Mouse (Mus musculus): Measurements from ENCODE around the gene Rfk.

Rfk gene

DNA sequence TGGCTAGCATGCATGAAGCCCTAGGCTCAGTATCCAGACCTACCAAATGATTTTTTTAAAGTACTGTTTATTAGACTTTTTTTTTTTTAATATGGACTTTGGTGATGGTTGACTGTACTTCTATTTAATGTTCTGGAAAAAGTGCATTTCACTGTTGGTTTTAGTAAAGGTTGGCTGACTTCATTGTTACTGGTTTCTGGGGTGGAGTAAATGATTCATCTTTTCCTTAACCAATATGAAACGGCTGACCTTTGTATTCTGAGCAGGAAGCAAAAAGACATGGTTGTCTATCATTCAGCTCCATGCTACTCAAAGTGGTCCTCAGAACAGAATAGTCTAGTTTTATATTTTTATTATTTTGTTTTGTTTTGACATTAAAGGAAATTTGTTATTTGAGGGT is 8.4 kb upstream of the Rfk start:
- no peak for DNase-seq

DNA sequence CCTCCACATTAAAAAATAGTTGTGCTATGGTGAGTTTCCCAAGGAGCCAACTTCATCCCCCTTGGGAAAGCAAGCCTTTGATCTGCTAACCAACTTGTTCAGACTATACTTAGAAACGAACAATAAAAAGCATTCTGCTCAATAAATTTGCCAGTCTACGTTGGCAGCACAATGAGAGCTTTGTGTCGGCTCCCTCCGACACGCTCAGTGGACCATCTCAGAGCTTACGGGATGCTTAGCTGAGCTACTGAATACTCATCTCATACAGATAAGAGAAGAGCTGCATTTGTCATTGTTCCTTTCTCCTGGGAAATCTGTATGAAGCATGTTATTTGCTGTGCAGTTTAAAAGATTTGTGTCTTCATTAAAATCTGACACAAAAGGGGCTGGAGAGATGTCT is 7.4 kb upstream of the Rfk start:
- no peak for DNase-seq

DNA sequence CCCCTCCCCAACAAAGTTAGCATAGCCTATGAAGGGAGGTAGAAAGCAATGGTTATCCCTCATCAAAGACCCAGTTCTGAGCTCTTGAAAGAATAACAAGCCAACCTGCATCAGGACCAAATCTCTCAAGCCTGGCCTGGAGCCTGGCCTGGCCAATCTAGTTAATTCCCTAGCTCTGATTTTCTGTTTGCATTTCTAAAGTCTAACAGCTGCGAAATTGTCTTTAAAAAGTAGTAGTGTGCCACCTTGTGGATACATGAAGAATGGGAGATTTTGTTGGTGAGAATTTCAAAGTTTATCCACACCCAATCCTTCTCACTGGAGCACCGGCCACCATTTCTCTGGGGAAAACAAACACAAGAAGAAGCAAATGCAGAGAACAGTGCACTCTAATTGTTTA is 5.4 kb upstream of the Rfk start:
- DNase-seq = no peak

DNA sequence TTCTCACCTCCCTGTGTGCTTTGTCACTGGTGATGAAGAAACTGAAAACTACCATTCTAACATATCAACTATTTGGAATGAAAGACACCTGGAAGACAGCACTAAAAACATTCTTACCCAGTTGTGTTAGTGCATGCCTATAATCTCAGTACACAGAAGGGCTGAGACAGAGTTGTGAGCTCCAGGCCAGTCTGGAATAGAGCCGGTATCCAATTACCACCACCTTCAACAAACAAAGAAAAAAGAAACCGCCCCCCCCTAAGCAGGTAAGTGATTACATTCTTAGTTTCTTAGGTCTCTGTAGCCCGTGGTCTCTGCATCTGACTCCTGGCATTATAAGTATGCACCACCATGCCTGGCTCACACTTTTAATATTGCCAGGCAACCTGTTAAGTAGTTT is 977 bp upstream of the Rfk start:
- no peak for DNase-seq

DNA sequence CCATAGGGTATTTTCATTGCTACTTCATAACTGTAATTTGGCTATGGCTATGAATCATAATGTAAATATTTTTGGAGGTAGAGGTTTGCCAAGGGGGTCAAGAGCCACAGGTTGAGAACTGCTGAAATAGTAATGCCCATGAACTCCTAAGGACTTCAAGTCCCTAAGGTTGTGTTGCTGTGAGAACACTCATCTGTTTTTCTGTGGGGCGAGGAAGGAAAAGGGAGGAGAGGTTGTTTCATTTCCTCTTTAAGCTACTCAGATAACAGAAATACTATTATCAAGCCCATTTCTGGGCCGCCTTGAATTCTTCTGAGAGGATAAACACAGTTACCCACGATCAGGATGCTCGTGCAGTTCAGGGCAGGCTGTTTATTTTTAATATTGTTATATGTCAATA is 3.0 kb downstream of the Rfk start:
- peak; percentile 11 for DNase-seq

DNA sequence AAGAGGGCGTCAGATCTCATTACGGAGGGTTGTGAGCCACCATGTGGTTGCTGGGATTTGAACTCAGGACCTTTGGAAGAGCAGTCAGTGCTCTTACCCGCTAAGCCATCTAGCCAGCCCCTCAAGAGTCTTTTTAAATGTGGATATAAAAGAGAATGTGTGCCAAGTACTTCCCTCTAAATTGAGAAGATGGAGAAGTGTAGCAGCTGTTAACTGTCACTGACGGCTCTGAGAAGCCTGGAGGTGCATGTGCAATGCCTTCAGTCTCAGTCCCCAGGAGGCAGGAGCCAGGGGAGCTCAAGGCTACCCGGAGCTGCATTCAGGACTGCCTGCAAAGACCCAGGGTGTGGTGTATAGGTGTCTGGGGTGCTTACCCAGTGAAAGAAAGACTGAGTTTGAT is 4.1 kb downstream of the Rfk start:
- DNase-seq = peak; percentile 49

DNA sequence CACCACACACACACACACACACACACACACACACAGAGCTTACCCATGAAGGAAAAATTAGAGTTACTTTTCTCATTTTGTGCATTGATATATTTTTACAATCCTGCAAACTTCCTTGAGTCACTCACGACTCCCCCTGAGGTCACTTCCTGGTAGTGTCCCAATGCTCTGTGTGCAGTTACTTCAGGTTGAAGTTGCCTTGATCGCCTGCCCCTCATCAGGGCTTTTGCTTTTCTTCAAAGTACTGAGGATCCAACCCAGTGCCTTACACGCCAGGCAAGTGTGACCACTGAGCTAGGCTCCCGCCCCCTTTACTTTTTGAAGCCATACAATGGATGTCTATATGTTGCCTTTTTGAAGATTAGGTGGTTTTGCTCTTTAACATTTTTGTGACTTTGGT is 6.1 kb downstream of the Rfk start:
- no peak for DNase-seq

DNA sequence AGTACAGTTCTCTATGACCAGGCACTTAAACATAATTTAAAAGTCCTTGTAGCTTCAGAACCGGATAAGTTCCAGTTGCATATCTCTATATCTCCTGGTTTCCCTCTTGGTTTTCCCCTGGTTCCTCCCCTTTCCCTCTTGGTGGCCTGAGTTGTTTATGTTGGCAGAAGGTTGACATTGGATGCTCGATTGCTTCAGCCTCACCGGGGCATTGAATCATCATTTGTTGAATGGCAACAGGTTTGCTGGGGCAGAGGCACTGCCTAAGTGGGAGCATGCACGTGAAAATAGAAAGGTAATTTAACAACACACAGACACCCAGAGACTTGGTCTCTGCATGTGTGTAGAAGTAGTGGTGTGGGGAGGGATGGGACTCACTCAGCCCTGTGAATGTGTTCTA is 6.7 kb downstream of the Rfk start:
- no peak for DNase-seq

DNA sequence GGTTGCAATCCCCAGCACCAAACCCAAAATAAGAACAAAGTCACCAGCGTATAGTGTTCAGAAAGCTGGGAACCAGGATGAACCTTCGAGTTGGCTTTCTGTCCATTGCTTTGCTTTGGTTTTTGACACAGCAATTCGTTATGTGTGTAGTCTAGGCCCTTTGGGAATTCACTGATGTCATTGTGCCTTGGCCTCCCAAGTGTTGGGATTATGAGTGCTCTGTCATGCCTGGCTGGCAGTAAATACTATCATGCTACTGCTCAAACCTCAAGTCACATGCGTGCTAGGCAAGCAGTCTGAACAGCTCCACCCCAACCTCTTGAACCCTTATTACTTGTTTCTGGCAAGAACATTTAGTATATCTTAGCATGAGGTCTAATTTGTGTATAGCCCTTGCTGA is 9.3 kb downstream of the Rfk start:
- DNase-seq = no peak

DNA sequence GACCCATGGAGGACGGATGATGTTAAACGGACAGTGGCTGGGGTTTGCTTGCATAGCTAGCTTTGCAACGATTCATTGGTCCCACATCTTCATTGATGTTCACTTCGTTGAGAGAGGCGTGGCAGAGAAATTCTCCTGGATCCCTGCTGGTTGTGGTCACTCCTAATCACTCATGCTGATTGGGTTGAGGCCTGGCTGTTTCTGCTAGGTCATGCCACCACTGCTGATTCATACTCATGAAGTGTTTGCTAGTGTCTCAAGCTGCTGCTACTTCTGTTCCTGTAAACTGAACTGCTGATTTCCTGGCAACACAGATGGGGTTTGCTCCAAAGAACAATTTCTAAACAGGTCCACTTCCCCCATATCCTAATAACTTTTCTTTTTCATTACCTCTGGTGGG is 13.0 kb downstream of the Rfk start:
- DNase-seq = no peak

DNA sequence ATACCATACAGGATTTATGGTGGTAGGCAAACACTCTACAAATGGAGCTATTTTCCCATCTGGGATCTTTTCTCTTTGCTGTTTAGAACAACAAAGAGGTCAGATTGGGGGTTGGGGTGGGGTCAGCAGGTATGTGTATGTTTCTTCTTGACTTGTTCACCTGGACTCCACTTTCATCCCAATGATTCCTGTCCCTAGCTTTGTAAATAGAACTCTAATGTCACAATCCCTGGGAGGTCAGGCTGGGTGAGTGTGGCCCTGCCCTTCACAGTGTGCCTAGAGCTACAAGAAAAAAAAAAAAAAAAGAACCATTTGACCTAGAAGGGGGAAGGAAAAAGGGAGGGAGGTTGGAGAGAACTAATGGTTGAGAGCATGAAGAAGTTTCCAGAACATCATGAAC is 14.7 kb downstream of the Rfk start:
- DNase-seq = no peak

DNA sequence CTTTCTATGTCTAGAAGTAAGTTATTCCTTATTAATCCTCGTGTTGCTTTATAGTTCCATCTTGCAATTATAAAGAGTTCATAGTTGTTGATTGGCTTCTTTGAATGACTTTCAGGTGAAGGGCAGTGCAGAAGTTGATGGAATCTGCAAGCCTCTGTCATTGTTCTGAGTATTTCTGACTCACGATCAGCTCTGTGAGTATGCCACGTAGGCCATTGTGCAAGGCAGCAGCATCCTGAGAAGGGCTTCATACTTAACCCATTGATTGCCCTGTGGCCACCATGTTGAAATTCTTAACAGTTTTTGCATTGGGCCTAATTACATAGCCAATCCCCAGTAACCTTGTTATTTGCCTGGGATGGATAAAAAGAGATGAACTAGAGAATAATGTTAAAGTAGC is 15.5 kb downstream of the Rfk start:
- DNase-seq = no peak

DNA sequence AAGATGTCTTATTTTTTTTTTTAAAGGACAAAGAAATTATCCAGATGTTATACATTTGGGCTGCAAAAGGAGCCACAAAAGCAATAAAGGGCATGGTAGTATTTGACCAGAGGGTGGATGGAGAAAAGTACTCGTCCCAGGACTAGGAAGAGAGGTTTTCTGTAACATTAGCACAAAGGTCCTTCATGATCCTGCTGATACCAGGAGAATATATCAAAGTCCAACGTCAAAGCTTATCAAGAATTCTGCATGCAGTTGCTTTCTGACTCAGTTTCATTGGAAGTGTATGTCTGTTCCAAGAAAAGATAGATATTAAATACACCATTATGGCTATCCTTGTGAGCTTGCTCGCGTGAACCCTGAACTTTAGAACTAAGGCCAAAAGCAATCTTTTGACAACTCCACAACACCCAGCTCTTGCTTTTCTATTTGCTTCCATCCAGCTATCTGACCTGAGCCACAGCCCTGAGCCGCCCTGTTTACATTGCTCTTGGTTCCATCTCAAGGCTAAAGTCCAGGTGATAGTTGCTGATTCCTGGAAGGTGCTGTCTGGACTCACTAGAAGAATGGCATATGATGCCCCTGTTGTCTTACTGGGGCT is 16.7 kb downstream of the Rfk start:
- DNase-seq = no peak

DNA sequence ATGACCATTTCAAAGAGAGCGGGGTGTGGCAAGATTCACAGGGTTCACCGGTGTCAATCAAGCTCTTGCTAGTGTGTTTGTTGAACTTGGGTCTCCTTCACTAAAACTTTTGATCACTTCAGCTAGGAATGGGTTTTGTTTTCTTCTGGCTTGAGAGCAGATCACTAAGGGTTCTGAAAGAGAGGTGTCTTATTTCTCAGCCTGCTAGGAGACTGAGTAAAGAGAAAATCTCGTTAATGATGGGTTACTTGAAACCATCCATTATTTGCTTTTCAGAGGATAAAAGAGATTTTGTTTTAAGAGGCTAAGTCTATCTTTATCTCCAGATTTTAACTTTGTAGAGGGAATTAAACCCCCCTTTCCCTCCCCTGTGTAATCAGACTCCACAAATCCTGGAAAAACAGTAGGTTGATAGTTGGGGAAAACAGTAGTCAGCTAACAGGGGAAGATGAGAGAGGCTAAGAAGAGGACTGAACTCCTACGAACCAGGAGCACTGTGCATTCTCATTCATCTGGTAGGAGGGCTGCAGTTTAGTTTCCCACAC is 19.1 kb downstream of the Rfk start:
- DNase-seq = no peak

DNA sequence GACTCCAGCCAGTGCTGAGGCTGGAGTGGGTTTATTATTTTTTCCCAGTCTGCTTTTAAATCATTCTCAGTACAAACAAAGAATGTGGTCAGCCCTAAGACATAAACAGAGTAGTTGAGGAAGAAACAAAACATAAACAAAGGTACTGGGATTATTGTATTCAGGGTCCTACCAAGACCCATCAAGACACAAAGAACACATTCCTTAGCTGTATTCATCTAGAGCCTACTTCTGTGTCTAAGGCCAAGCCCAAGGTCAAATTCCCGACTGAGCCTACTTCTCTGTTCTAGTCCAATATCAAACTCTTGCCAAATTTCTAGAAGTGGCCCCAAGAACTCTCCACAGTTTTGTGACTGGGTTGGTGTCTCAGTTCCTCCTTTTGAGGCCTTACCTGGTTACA is 24.0 kb downstream of the Rfk start:
- no peak for DNase-seq

DNA sequence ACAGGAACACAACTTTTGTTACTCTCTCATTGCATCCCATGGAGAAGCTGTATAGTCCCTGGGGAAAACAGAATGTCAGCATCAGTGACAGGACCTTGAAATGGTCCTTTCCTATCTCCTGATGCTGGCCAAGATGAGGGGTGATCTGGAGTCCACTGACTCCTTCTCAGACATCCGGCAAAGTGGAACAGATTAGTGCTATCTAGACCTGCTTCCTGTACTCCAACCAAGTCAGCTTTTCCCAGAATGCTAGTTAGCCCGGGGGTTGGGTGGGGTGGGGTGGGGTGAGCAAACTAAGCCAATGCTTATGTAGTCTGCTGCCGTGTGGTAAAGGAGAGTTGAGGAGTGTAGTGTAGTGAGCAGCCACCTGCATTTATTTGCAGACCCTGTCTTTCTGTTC is 29.5 kb downstream of the Rfk start:
- DNase-seq = no peak

DNA sequence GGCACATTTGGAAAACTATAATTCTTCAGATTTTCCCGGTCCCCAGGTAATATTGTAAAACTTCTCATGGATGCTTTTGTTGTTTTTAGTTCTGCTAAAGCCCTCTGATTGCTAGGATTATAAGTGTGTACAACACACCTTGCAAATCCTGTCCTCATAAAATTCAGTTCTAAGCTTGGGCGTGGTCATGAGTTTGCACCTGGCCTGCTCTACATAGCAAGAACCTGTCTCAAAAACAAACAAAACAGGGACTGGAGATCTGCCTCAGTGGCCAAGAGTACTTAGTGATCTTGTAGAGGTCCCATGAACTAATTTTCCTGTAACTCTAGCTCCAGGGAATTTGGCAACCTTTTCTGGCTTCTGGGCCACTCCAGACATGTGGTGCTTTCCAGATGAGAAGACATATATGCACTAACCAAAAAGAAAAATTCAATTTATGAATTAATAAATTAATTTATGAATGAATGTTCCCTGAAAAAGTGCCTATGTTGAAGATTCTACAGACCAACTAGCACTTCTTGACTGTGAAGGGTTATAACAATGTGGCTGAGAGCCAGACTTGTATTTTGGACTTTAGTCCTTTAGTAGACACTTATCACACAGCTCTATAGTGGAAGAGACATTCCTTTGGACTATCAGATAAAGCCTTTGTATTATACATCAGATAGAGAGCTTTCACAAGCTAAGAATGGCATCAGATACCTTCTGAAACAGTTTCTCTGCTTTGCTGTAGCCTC is 34.1 kb downstream of the Rfk start:
- DNase-seq = no peak

DNA sequence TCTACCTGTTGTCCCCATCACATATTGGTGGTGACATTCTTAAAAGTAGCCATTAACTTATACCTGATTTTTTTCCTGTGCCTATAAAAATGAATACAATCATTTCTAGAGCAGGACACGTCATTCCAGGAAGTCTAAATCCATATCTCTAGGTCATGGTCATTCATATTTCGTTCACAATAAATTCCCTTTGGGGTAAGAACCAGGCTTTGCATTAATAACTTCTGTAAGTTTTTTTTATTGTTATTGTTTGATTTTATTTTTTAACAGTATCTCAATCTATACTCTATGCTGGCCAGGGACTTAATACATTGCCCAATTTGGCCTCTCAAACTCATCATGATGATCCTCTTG is 34.7 kb downstream of the Rfk start:
- DNase-seq = no peak

DNA sequence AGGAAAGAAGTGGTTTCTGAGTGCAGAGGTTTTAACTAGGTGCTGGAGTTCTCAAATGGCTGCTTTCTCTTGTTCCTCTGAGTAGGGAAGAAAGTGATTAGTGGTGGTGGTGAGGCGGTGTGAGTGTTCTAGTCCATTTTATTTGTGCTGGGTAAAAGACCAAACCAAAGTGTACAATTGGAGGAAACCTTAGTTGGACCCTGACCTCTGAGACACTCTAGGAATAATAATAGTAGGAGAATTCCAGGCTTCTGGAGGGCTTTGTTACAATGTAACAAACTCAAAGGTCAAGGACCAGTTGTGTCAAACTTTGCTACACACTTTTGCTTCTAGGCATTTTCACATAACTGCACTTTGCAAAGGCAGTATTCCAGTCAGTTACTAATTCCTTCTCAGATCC is 42.8 kb downstream of the Rfk start:
- DNase-seq = no peak

DNA sequence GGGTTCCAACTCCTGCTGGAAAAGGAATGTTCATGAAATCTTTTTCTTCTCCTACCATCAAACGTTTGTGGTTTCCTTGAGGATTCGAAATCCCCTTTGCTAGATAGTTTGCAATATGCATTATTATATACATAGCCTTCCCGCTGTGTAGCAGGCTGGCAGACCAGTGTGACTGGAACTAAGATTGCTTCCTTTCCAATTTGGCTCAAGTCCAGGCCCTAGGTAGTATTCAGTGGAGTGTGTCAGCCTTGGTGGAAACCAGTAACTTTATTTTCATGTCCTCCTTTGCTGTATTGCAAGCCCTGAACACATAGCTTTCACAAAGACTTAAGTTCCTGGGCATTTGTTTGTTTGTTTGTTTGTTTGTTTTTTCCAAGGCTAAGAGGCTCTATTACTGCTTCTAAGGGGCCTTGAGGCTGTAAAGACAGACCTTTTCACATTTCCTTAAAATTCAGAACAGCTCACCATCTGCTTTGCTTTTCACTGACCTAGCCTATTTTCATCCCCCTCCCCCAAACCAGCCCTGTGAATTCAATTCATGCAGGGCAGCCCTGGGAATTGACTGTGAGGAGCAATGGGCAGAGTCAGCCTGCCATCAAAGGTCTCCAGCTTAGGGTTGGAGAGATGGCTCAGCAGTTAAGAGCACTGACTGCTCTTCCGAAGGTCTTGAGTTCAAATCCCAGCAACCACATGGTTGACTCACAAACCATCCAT is 45.8 kb downstream of the Rfk start:
- no peak for DNase-seq

DNA sequence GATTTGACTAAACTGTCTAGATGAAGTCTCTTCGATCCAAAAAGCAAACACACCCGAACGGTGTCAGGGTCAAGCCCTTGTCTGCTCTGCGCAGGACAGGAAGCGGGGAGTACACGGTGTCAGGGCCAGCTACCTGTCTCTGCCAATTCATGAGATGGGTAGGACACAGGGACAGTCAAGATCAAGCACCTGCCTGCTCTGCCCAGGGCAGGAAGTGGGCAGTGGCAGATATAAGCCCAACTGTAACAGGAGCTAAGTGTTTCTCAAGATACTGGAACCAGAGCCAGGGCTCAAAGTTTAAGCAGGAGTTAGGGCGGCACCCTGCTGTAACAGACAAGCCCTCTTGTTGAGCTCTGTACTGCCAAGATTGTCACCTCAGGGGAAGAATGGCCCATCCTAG is 49.7 kb downstream of the Rfk start:
- no peak for DNase-seq
